Mouse (Mus musculus): ENCODE measurements at regions not wholly inside any gene's neighbourhood (a gene's known extent, or its start where the extent isn't known, plus 50 kb on each side); places are given as distances from the start of the nearest gene placed in this dataset.
"Not testable (repeated sequence)": the region's sequence is repeated elsewhere in the genome, so short reads cannot be mapped to it uniquely, and the experiment has no call there.

DNA sequence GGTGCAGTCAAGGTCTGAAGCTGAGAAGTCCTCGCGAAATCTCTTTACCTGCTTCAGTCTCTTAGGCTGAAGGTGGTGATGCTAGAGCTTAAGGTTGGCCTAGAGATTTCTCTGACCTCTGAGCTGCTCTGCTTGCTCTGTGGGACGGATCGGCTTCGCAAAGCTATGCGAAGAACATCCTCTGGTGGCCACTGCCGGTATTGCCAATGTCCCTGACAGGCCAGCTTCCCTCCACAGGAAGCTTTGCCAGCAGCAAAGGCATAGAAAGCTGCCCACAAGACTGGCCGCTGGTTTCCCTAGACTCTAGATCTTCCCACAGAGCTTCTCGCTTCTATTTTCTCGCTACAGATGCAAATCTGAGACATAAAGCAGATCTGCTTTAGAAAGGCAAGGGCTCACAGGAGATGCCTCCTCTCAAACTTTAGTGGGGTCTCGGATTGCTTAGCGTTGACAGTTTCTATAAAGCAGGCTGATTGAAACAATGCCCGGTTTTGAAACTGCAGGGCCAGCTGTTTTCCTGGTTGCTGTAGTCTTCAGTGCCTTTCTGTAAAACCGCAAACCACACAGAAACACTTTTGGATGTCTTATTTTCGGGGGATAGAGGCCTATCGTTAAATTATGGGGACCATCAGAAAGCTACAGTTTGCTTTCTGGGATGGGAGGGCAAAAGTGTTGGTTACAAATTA lies 153.7 kb downstream of the Car8 start:
- peak; percentile 5 for DNase-seq (ENCODE audit: low read depth)

DNA sequence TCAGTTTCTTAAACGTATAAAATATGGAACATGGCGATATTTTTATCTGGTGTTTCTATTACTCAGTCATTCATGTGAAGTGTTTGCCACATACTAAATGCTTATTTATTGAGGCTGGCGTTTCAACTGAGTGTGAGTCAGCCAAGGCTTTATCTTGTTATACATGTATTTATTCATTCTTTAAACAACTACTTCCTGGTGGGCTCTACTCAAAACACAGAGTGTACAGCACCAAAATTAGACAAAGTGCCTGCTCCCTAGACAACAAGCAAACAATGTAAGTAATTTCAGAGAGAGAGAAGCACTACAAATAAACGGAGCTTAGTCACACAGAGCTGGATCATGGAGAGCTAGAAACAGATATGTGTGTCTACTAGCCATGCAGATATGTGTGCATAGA lies 159.5 kb downstream of the Car8 start:
- DNase-seq (ENCODE audit: low read depth) = no peak

DNA sequence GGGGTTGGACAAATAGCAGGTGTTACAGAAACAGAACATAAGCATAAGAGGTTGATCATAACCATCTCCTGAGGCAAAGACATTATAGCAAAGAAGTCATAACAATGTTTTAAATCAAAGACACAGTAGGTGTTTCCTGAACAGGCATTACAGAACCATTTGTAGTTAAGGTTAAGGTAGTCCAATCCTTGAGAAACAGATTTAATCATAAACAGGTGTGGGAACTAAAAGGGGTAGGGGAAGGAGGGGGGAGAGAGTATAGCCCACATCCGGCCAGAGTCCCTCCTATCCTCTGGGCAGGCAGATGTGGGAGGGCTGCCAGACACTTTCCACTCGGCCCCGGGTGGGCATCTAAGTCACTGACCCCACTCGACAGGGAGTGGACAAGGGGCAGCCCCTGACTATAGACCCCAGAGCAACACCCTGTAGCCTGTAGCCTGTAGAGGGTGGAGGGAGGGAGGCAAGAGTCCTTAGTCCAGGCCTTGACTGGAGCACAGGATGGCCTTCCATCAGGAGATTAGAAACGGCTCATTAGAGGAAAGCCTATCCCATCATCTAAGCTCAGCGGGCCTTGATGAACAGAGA lies 165.8 kb downstream of the Car8 start:
- DNase-seq (ENCODE audit: low read depth) = no peak

- DNase-seq (ENCODE audit: low read depth) = not testable (repeated sequence)
Observed at GRCm38 (mm10) chr4:8070693-8071092, 168.1 kb downstream of the Car8 start.

GRCm38 (mm10) chr4:8068086-8068485 lies 170.8 kb downstream of the Car8 start:
- no peak for DNase-seq (ENCODE audit: low read depth)

DNA sequence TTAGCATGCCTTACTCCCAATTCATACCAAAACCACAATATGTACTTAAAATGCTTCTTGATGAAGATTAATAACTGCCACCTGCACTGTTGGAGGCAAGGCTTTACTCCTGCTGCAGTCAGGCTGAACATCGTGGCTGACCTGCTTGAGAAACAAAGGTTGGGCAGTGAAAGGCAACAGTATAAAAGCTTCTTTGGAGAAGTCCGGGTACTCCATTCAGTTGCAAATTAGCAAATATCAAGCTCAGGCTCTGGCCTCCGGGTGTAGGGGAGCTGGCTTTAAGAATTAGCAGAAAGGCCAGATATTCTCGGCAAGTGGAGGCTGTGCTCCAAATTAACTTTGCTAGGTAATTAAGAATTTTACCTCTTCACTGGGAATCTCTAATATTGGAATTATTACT lies 197.1 kb downstream of the Car8 start:
- DNase-seq (ENCODE audit: low read depth) = no peak

- no peak for DNase-seq (ENCODE audit: low read depth)
Observed at GRCm38 (mm10) chr4:8037863-8038262, 201.0 kb downstream of the Car8 start.

GRCm38 (mm10) chr4:8033402-8033801 lies 205.4 kb downstream of the Car8 start:
- not testable (repeated sequence) for DNase-seq (ENCODE audit: low read depth)

GRCm38 (mm10) chr4:8005155-8005554 lies 233.7 kb downstream of the Car8 start:
- peak; percentile 46 for DNase-seq (ENCODE audit: low read depth)

DNA sequence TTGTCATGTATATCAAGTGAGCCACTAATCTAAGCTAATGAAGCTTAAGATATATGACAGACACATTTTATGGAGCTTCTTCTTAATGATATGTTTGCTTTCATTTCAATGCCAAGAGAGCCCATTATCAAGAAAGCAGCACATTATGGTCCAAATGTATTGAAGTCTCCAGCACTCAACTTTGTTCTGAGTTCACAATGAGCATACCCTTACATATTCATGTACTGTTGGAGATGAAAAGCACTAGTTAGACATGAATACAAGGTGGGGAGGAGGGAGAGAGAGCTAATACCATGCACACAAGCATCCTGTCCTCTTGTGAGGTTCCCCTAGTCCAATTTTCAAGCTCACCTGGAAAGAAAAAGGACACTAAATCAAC lies 241.3 kb downstream of the Car8 start:
- no peak for DNase-seq (ENCODE audit: low read depth)

- DNase-seq (ENCODE audit: low read depth) = no peak
Observed at GRCm38 (mm10) chr4:7996923-7997574, 241.8 kb downstream of the Car8 start.

DNA sequence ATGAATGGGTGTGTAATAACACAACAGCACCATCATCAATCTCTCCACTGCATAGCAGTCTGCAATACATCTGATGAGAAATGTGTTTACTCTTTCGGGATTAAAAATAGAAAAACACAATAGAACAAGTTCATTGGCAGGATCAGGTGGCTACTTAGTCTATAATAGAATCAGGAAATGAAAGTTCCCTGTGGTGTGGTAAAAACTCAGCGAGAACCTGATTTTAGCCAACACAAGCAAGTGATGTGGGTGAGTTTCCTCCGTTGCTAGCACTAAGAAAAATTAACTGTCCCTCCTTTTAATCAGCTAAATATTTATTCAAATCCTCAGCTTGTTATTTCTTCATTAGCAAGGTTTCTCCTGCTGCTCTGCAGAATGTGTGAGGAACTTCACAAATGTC lies 245.9 kb downstream of the Car8 start:
- DNase-seq (ENCODE audit: low read depth) = no peak

GRCm38 (mm10) chr4:7987781-7988180 lies 251.1 kb downstream of the Car8 start:
- peak; percentile 5 for DNase-seq (ENCODE audit: low read depth)

DNA sequence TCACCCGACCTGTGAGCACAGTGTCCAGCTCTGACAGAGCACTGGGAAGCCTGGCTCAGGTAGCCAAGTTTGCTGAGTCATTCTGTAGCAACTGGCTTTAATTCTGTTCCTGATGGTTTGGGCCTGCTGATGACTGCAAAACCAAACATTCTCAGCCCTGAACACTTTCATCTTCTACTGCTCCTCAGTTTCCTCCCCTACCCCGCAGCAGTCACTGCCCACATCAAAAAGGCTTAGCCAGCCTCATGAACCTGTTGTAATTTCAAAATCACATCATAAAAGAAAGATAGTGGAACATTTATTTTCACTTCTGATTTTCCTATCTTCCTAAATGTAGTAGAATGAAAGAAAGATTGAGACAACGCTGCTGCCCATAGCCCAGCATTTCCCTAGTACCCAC lies 251.5 kb downstream of the Car8 start:
- DNase-seq (ENCODE audit: low read depth) = no peak

DNA sequence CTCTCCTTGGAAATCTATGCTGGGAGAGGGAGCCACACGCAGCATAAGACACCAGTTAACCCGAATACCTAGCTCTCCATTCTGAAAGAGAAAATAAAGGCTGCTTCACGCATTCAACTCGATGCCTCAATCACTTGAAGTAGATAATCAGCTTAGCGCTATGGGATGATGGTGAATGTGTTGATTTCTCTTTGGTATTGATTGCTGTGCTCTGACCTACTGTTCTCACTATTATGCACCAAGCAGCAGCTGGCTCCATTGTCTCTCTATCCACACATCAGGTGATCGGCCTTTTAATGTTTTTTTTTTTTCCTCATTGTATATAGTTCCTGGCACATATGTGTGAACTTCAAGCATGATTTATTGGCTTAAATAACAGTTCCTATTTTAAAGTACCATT lies 254.0 kb downstream of the Car8 start:
- DNase-seq (ENCODE audit: low read depth) = no peak

DNA sequence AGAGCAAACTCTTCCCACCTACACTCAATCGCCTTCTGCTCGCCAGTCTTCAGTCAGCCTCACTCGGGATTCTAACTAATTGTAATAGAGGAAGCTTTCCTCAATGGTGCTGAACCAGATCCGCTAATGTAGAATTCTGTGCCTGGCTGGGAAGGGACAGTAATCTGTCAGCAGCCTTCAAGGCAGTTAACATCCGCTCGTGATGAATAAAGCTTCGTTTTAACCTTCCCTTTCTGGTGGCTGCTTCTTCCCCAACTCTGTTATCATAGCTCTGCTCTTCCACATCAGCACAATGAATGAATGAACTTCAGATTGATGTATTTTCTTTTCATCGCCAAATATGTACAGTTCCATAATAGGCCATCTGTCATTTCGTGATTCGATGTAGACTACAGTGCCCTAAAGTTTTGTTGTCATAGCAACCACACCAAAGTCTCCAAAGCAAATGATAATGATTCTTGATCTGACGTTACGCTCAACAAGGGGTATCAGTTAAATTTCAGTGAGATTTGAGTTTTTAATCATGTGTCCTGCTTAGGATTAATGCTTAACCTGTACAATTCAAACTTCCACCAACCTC lies 259.0 kb downstream of the Car8 start:
- DNase-seq (ENCODE audit: low read depth) = no peak

DNA sequence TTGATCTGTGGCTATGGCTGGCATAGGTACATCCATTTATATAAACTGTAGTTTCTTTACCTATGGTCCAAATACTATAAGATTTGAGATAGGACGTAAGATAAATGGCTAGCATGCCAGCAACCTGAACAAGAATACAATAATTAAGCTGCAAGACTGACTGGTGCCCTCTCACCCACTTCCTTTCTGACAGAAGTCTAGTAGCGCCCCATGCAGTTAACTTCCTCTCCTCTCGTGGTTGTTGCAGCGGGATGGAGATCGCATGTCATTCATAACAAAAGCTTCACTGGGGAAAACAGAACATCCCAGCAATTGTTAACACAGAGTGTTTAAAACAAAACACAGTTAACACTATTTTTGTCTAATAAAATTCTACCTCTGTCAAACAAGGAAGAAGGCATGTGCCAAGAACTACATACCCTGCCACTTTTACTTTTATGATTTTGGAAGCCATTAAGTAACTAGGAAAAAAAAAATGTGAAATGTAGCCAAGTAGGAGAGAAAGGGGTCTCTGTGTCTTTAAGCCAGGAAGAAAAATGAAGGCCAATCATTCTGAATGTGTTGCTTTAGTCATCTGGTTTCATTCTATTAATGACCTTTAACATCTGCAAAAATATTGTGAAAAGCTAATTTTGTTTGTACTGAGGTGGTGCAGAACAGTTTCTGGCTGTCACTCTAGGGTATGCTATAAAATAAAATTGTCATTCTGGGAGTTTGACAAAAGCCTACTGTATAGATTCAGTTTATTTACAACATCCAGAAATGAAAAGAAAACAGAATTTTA lies 261.0 kb downstream of the Car8 start:
- DNase-seq (ENCODE audit: low read depth) = no peak

DNA sequence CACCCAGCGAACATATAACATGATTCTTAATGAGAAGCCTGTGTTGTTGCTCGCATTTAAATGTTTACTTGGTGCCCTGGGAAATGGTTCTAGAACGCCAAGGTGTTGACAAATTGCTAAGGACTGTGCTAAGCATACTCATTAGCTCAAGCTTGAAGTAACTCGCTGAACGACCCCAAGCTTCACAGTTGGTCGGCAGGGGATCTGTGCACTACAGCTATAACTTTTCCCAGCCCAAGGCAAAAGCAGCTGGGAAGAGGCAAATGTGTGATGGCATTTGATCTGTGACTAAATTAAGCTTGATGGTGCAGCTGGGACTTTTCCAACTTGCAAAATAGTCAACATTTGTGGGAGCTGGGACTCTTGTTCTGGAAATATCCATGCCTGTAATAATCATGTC lies 268.6 kb downstream of the Car8 start:
- no peak for DNase-seq (ENCODE audit: low read depth)

GRCm38 (mm10) chr4:7965663-7966062 lies 273.2 kb downstream of the Car8 start:
- no peak for DNase-seq (ENCODE audit: low read depth)

DNA sequence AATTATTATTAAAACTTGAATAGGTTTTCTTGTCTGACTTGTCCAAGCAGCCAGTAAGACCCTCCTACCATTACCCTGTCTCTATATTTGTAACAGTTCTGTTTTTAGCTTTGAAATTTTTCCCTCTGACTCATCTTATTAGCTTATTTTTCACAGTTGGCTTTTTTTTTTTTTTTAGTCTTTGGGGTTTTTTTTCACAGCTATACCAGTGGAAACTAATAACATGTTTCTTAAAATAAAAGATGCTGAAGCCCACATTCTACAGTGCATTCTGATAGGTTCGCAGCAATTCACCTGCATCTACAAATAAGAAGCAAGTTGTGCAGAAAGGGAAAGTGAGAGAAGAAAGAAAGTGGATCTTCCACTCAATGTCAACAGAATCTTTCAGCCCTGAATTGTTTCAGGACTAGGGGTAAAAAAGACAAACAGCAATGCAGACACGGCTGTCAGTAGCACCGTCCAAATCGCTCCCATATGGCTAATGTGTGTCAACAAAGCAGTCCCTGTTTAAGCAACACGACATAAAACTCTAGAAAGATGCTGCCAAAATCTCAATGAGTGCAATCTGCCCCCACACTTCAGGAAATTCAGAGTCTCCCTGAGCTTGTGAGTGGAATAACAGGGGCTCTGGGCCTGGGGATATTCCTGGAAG lies 277.2 kb downstream of the Car8 start:
- no peak for DNase-seq (ENCODE audit: low read depth)

DNA sequence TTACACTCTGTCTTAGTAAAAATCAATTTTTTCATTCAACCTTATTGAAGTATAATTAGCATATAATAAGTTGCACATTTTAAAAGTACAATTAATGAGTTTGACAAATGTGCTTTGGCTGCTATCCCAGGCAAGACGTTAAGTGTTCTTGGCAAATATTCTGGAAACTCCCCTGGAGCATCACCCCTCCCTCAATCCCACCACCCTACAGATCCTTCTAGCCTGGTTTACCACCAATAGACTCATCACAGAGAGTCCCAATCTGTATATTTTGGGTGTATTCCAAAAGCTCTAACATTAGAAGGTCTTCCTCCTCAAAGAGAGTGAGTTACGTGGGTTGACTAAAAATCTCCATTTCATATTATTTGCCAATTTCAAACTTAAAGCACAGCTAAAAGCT lies 278.5 kb downstream of the Car8 start:
- DNase-seq (ENCODE audit: low read depth) = no peak

DNA sequence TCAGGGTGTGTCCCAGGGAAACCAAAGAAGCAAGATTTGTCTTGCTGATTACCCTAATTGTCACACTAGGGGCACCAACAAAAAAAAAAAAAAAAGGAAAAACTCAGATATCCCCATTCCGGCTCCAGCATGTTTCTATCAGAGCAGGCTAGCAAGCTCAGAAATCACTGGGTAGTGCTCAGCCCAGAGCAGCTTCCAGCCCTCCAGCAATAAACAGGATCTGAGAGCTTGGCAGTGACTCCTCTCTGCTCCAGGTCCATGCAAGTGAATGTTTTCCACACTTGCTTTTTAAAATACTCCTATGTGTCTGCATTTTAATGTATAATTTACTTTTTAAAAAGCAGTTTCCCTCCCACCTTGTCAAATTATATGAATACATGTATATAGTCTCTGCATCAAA lies 290.8 kb downstream of the Car8 start:
- DNase-seq (ENCODE audit: low read depth) = no peak
